Mouse (Mus musculus) heart, embryonic 16.5 days (tissue): ENCODE data around the gene Gm20388. TPM values are rescaled to one million over a fixed set of nuclear protein-coding genes. Genes with fewer than 3 reads are reported as not detected.

Source experiments
- ATAC-seq: fragments of 200-750 bp; cut with Nextera tagmentation; replicated peaks from 2 replicates; pipeline ENCODE4 v1.8.0; 2017; ENCODE audit warnings: moderate number of reproducible peaks; ENCODE audit not compliant: insufficient read depth, low FRiP score; ENCODE audit errors: extremely low read depth
- H3K27ac ChIP-seq: fragments of 300-500 bp; sonication (generic); 2 replicates; pipeline ENCODE4 v1.5.1; 2014; ENCODE audit warnings: mild to moderate bottlenecking, low read length, control low read depth, moderate library complexity
- H3K27me3 ChIP-seq: fragments of 300-500 bp; sonication (generic); 2 replicates; pipeline ENCODE4 v1.6.1; 2014; ENCODE audit warnings: low read length, mixed read lengths; ENCODE audit not compliant: control insufficient read depth, insufficient read depth
- H3K36me3 ChIP-seq: fragments of 300-500 bp; sonication (generic); 2 replicates; pipeline ENCODE4 v1.6.1; 2014; ENCODE audit not compliant: control insufficient read depth, insufficient read depth
- H3K4me1 ChIP-seq: fragments of 300-500 bp; sonication (generic); 2 replicates; pipeline ENCODE4 v1.6.1; 2014; ENCODE audit warnings: low read length, mixed read lengths; ENCODE audit not compliant: control insufficient read depth, insufficient read depth
- H3K4me2 ChIP-seq: fragments of 300-500 bp; sonication (generic); 2 replicates; pipeline ENCODE4 v1.6.1; 2014; ENCODE audit warnings: low read depth, mild to moderate bottlenecking, control low read depth, low read length
- H3K4me3 ChIP-seq: fragments of 300-500 bp; sonication (generic); 2 replicates; pipeline ENCODE4 v1.5.1; 2014; ENCODE audit warnings: mild to moderate bottlenecking, control low read depth, low read length
- H3K9ac ChIP-seq: fragments of 300-500 bp; sonication (generic); 2 replicates; pipeline ENCODE4 v1.6.1; 2014; ENCODE audit warnings: low read length, control low read depth
- H3K9me3 ChIP-seq: fragments of 300-500 bp; sonication (generic); replicated peaks from 2 replicates; pipeline ENCODE4 v1.6.1; 2016; ENCODE audit warnings: low read length; ENCODE audit not compliant: control insufficient read depth
- WGBS: fragments of 180-500 bp; shearing (Covaris S2); extraction: QIAGEN DNeasy Blood & Tissue Kit; methylation state at CpG from one replicate; pipeline ENCODE4 v1.1.7; 2014; 5-methylcytosine and 5-hydroxymethylcytosine counted together
- polyA plus RNA-seq: library from polyadenylated mRNA; unstranded; fragments of >200 nt; fragmentation: Nextera tagmentation; extraction: Ambion mirVana; gene quantifications from 2 replicates; pipeline ENCODE4 v1.2.1, GENCODE M21; 2015

Gm20388 gene
- polyA plus RNA-seq, 1 experiment from 2014 or later, result 4.5 TPM

- WGBS, result 42% methylated on average over 9 of the region's 9 CpGs
- Histone ChIP-seq H3K36me3 (no peaks in the 10 kb centered on the region), H3K9ac (no peak overlapping the region), H3K27ac (no peak overlapping the region), H3K9me3 (no peaks in the 10 kb centered on the region), H3K27me3 (peaks cover 3% of the 10 kb centered on the region), H3K4me2 (no peak overlapping the region), H3K4me1 (0 out of 2 replicates have a peak, but pooled peaks cover 4% of the 10 kb centered on the region), H3K4me3 (no peak overlapping the region)
- no peak for ATAC-seq
Measured at GRCm38 (mm10) chr8:122264243-122264642, 2353.6 kb downstream of the Gm20388 start.

GRCm38 (mm10) chr8:122265522-122265921 lies 2354.9 kb downstream of the Gm20388 start:
- no peaks in the 10 kb centered on the region for H3K9me3 ChIP-seq
- H3K4me1 ChIP-seq, result 0 out of 2 replicates have a peak, but pooled peaks cover 8% of the 10 kb centered on the region
- H3K36me3 ChIP-seq, result no peaks in the 10 kb centered on the region
- no peak overlapping the region for H3K4me2 ChIP-seq
- WGBS, result 87% methylated on average over 8 of the region's 8 CpGs
- no peak overlapping the region for H3K4me3 ChIP-seq
- no peak for ATAC-seq
- peaks cover 9% of the 10 kb centered on the region for H3K27me3 ChIP-seq
- no peak overlapping the region for H3K27ac ChIP-seq
- H3K9ac ChIP-seq, result no peak overlapping the region

- Histone ChIP-seq H3K27me3 (peaks cover 11% of the 10 kb centered on the region), H3K36me3 (no peaks in the 10 kb centered on the region), H3K4me2 (no peak overlapping the region), H3K4me1 (0 out of 2 replicates have a peak, but pooled peaks cover 8% of the 10 kb centered on the region), H3K9me3 (no peaks in the 10 kb centered on the region), H3K9ac (no peak overlapping the region), H3K4me3 (no peak overlapping the region), H3K27ac (no peak overlapping the region)
- no peak for ATAC-seq
- 65% methylated on average over 13 of the region's 13 CpGs for WGBS
Measured at GRCm38 (mm10) chr8:122266867-122267266, 2356.2 kb downstream of the Gm20388 start.

GRCm38 (mm10) chr8:122268861-122269260 lies 2358.2 kb downstream of the Gm20388 start:
- Histone ChIP-seq H3K9ac (peak overlapping the region; percentile 74), H3K4me2 (peak overlapping the region; percentile 82), H3K27me3 (peaks cover 8% of the 10 kb centered on the region; the same call in 1 of the 2 replicates), H3K27ac (no peak overlapping the region), H3K4me3 (peak overlapping the region; percentile 53), H3K4me1 (0 out of 2 replicates have a peak, but pooled peaks cover 11% of the 10 kb centered on the region), H3K36me3 (no peaks in the 10 kb centered on the region), H3K9me3 (no peaks in the 10 kb centered on the region)
- ATAC-seq, result no peak
- 56% methylated on average over 24 of the region's 24 CpGs for WGBS

GRCm38 (mm10) chr8:122269404-122269803 lies 2358.8 kb downstream of the Gm20388 start:
- peak; percentile 6; the same call in 1 of the 2 replicates for ATAC-seq
- Histone ChIP-seq H3K4me1 (peaks cover 11% of the 10 kb centered on the region; the same call in 1 of the 2 replicates), H3K4me3 (peak overlapping the region; percentile 53), H3K9ac (peak overlapping the region; percentile 74), H3K9me3 (no peaks in the 10 kb centered on the region), H3K4me2 (peak overlapping the region; percentile 82), H3K27ac (no peak overlapping the region), H3K36me3 (no peaks in the 10 kb centered on the region), H3K27me3 (peaks cover 8% of the 10 kb centered on the region; the same call in 1 of the 2 replicates)
- 4% methylated on average over 21 of the region's 21 CpGs for WGBS

GRCm38 (mm10) chr8:122270555-122270954 lies 2359.9 kb downstream of the Gm20388 start:
- no peaks in the 10 kb centered on the region for H3K36me3 ChIP-seq
- H3K9me3 ChIP-seq, result no peaks in the 10 kb centered on the region
- H3K27me3 ChIP-seq, result peaks cover 8% of the 10 kb centered on the region; the same call in 1 of the 2 replicates
- H3K4me1 ChIP-seq, result peaks cover 22% of the 10 kb centered on the region
- WGBS, result 72% methylated on average over 7 of the region's 7 CpGs
- no peak overlapping the region for H3K4me2 ChIP-seq
- H3K27ac ChIP-seq, result no peak overlapping the region
- no peak overlapping the region for H3K9ac ChIP-seq
- no peak for ATAC-seq
- no peak overlapping the region for H3K4me3 ChIP-seq

GRCm38 (mm10) chr8:122273152-122273551 lies 2362.5 kb downstream of the Gm20388 start:
- ATAC-seq, result peak; percentile 47
- no peak overlapping the region for H3K4me2 ChIP-seq
- H3K36me3 ChIP-seq, result no peaks in the 10 kb centered on the region
- no peaks in the 10 kb centered on the region for H3K9me3 ChIP-seq
- no peak overlapping the region for H3K27ac ChIP-seq
- H3K9ac ChIP-seq, result no peak overlapping the region
- H3K4me1 ChIP-seq, result peaks cover 22% of the 10 kb centered on the region
- no peak overlapping the region for H3K4me3 ChIP-seq
- H3K27me3 ChIP-seq, result peaks cover 8% of the 10 kb centered on the region; the same call in 1 of the 2 replicates
- 5% methylated on average over 5 of the region's 5 CpGs for WGBS

- no peak overlapping the region for H3K27ac ChIP-seq
- 46% methylated on average over 7 of the region's 7 CpGs for WGBS
- ATAC-seq, result no peak
Measured at GRCm38 (mm10) chr8:122273826-122274225, 2363.2 kb downstream of the Gm20388 start.

GRCm38 (mm10) chr8:122274651-122275391 lies 2364.2 kb downstream of the Gm20388 start:
- WGBS, result 62% methylated on average over 11 of the region's 11 CpGs
- peaks cover 8% of the 10 kb centered on the region; the same call in 1 of the 2 replicates for H3K27me3 ChIP-seq
- no peaks in the 10 kb centered on the region for H3K9me3 ChIP-seq
- H3K4me3 ChIP-seq, result no peak overlapping the region
- H3K27ac ChIP-seq, result no peak overlapping the region
- H3K9ac ChIP-seq, result no peak overlapping the region
- 0 out of 2 replicates have a peak, but pooled peaks have one; percentile 6 for ATAC-seq
- peaks cover 14% of the 10 kb centered on the region for H3K4me1 ChIP-seq
- H3K4me2 ChIP-seq, result no peak overlapping the region
- H3K36me3 ChIP-seq, result no peaks in the 10 kb centered on the region

More at GRCm38 (mm10) chr8:122273826-122274225, 2363.2 kb downstream of the Gm20388 start:
- H3K36me3 ChIP-seq, result no peaks in the 10 kb centered on the region
- peaks cover 8% of the 10 kb centered on the region; the same call in 1 of the 2 replicates for H3K27me3 ChIP-seq
- peaks cover 22% of the 10 kb centered on the region for H3K4me1 ChIP-seq
- H3K4me2 ChIP-seq, result no peak overlapping the region
- no peak overlapping the region for H3K9ac ChIP-seq
- H3K9me3 ChIP-seq, result no peaks in the 10 kb centered on the region
- H3K4me3 ChIP-seq, result no peak overlapping the region
